Comparison of ENCODE assay signal across 31 mouse cellular contexts in the genomic region with DNA sequence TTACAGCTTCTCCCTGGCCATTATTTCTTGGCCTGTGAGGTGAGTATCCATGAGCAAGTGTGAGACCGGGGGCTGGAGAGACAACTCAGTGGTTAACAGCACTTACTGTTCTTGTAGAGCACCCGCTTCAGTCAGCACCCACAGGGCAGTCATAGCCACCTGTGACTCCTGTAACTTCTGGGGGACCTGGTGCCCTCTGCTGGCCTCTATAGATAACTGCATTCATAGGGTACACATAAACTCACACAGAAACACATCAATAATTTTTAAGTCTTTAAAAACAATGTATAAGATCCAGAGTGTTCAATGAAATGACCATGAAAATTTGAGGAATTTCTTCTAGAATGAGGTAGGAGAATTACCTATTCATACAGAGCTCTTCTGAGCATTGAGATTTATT. TPM values are rescaled to one million over a fixed set of nuclear protein-coding genes. Genes with fewer than 3 reads are reported as not detected.
"Had no signal": no experiment of that assay in that cellular context is flagged by ENCODE, and none has a peak within 500 bp of the region (broad histone marks: within the 10 kb centered on the region; RNA-seq: fewer than 3 reads in every experiment).

No protein-coding gene starts in this region.

- H3K9ac ChIP-seq: kidney, embryonic 15.5 days; liver, embryonic 15.5 days; lung, embryonic 15.5 days; midbrain, embryonic 13.5 days; neural tube, embryonic 12.5 days; neural tube, embryonic 15.5 days had no signal

- DNase-seq: kidney, adult 8-10 months; kidney, postnatal 14 days; kidney, postnatal 4 days; layer of hippocampus, adult 9-11 months; lung, adult 18-20 months; lung, postnatal 10 days; lung, postnatal 36 days; right cerebral cortex, adult 18-20 months; right cerebral cortex, postnatal 14 days; right cerebral cortex, postnatal 4 days; thymus, adult 18-20 months; thymus, postnatal 36 days had no signal

- H3K9me3 ChIP-seq: kidney, embryonic 15.5 days; liver, embryonic 15.5 days; lung, embryonic 15.5 days; midbrain, embryonic 10.5 days; midbrain, embryonic 13.5 days; neural tube, embryonic 15.5 days had no signal

- ATAC-seq: midbrain, embryonic 13.5 days had no signal

- H3K27ac ChIP-seq: kidney, embryonic 15.5 days; left cerebral cortex, adult 2 months; liver, embryonic 15.5 days; lung, embryonic 15.5 days; midbrain, embryonic 10.5 days; midbrain, embryonic 13.5 days; neural tube, embryonic 12.5 days; neural tube, embryonic 15.5 days; stomach, postnatal 0 days had no signal

- H3K27me3 ChIP-seq: kidney, embryonic 15.5 days; liver, embryonic 15.5 days; lung, embryonic 15.5 days; midbrain, embryonic 13.5 days; neural tube, embryonic 12.5 days; neural tube, embryonic 15.5 days had no signal

- H3K36me3 ChIP-seq: kidney, embryonic 15.5 days; liver, embryonic 15.5 days; lung, embryonic 15.5 days; midbrain, embryonic 10.5 days; midbrain, embryonic 13.5 days; neural tube, embryonic 12.5 days; neural tube, embryonic 15.5 days had no signal

- H3K4me1 ChIP-seq: kidney, embryonic 15.5 days; liver, embryonic 15.5 days; megakaryocyte, embryonic 14.5 days; midbrain, embryonic 10.5 days; midbrain, embryonic 13.5 days; neural tube, embryonic 12.5 days; neural tube, embryonic 15.5 days had no signal

- H3K4me2 ChIP-seq: kidney, embryonic 15.5 days; liver, embryonic 15.5 days; lung, embryonic 15.5 days; midbrain, embryonic 13.5 days; neural tube, embryonic 12.5 days; neural tube, embryonic 15.5 days had no signal

- H3K4me3 ChIP-seq: kidney, embryonic 15.5 days; left cerebral cortex, adult 2 months; liver, embryonic 15.5 days; lung, embryonic 15.5 days; megakaryocyte, embryonic 14.5 days; midbrain, embryonic 10.5 days; midbrain, embryonic 13.5 days; neural tube, embryonic 12.5 days; neural tube, embryonic 15.5 days had no signal

RNA-seq across cellular contexts. Expression of a gene that starts 1.4 kb away (rescaled TPM):
- total RNA-seq: layer of hippocampus, adult 18-20 months; layer of hippocampus, postnatal 25 days; left cerebral cortex, adult 2 months; left cerebral cortex, postnatal 10 days; left cerebral cortex, postnatal 36 days; liver, adult 2 months had no signal
- polyA plus RNA-seq: kidney, embryonic 15.5 days; limb, embryonic 11.5 days; limb, embryonic 14.5 days; liver, adult 2 months; liver, embryonic 15.5 days; lung, embryonic 15.5 days; midbrain, embryonic 10.5 days; midbrain, embryonic 13.5 days; neural tube, embryonic 12.5 days; neural tube, embryonic 15.5 days; stomach, embryonic 14.5 days; stomach, postnatal 0 days; urinary bladder, adult 2 months had no signal

RNA-seq across cellular contexts. Expression of a gene that starts 39.5 kb away (rescaled TPM):
- polyA plus RNA-seq: midbrain, embryonic 13.5 days; neural tube, embryonic 12.5 days had no signal

RNA-seq across cellular contexts. Expression of a gene that starts 42.4 kb away (rescaled TPM):
- polyA plus RNA-seq: midbrain, embryonic 10.5 days had no signal

RNA-seq across cellular contexts. Expression of a gene that starts 54.3 kb away (rescaled TPM):
- total RNA-seq: layer of hippocampus, adult 18-20 months; layer of hippocampus, postnatal 25 days; left cerebral cortex, adult 2 months; left cerebral cortex, postnatal 10 days; left cerebral cortex, postnatal 36 days; liver, adult 2 months had no signal
- polyA plus RNA-seq: kidney, embryonic 15.5 days; liver, adult 2 months; liver, embryonic 15.5 days; lung, embryonic 15.5 days; midbrain, embryonic 10.5 days; midbrain, embryonic 13.5 days; neural tube, embryonic 12.5 days; neural tube, embryonic 15.5 days; stomach, embryonic 14.5 days; stomach, postnatal 0 days; urinary bladder, adult 2 months had no signal

RNA-seq across cellular contexts. Expression of a gene that starts 59.3 kb away (rescaled TPM):
- total RNA-seq: layer of hippocampus, adult 18-20 months; layer of hippocampus, postnatal 25 days; left cerebral cortex, adult 2 months; left cerebral cortex, postnatal 10 days; left cerebral cortex, postnatal 36 days; liver, adult 2 months had no signal
- polyA plus RNA-seq: kidney, embryonic 15.5 days; limb, embryonic 11.5 days; limb, embryonic 14.5 days; liver, adult 2 months; liver, embryonic 15.5 days; lung, embryonic 15.5 days; midbrain, embryonic 10.5 days; neural tube, embryonic 12.5 days; neural tube, embryonic 15.5 days; stomach, postnatal 0 days; urinary bladder, adult 2 months had no signal
